Mouse (Mus musculus): ENCODE data around the gene Chchd6. TPM values are rescaled to one million over a fixed set of nuclear protein-coding genes. Genes with fewer than 3 reads are reported as not detected.
A peak's percentile ranks its signal among the peaks of the same experiment; 100 is the strongest.

Gene Chchd6
- polyA plus RNA-seq, 1 experiment from 2014 or later, result 57.2 TPM

DNA sequence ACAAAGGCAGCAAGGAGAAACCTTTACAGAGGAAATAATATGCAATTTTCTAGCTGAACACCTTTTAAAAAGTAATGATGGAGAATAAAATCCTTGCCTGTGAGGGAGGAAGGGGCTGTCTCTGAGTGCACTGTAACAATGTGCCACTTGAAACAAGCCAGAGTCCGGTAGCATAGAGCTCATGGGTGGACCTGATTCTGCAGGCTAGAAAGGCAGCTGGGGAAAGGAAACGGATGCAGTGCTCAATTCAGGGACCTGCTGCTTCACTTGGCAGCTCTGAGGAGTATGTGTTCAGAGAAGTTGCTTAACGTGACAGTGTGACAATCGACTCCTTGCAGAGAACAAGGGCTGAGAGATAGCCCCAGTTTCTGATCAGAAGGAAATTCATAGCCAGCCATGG, 109.4 kb downstream of the Chchd6 start:
- no peaks in the 10 kb centered on the region for H3K27me3 ChIP-seq (ENCODE audit: insufficient read depth, low read length)
- H3K9me3 ChIP-seq (replicated peaks; ENCODE audit: low read length), result no peaks in the 10 kb centered on the region
- DNase-seq (ENCODE audit: low spot score) (no peak), ATAC-seq (replicated peaks; ENCODE audit: low FRiP score, low read depth) (no peak)
- TF ChIP-seq CTCF (IDR thresholded peaks at IDR 0.05; ENCODE audit: low read depth), result no peak
- H3K9ac ChIP-seq (ENCODE audit: low read depth, low read length), result no peak overlapping the region
- no peak overlapping the region for H3K27ac ChIP-seq
- no peak overlapping the region for H3K4me3 ChIP-seq (replicated peaks; ENCODE audit: low read depth, low read length)
- H3K4me1 ChIP-seq (replicated peaks; ENCODE audit: insufficient read depth, low read length), result no peaks in the 10 kb centered on the region
- no peak overlapping the region for H3K4me2 ChIP-seq (ENCODE audit: low read length)
- WGBS, result 52% methylated on average over 4 of the region's 4 CpGs
- H3K36me3 ChIP-seq (ENCODE audit: insufficient read depth, low read length), result no peaks in the 10 kb centered on the region

GRCm38 (mm10) chr6:89481192-89481591, 114.3 kb downstream of the Chchd6 start:
- Histone ChIP-seq H3K9me3 (replicated peaks; ENCODE audit: low read length) (no peaks in the 10 kb centered on the region), H3K4me2 (ENCODE audit: low read length) (no peak overlapping the region), H3K27ac (no peak overlapping the region), H3K27me3 (ENCODE audit: insufficient read depth, low read length) (no peaks in the 10 kb centered on the region), H3K4me1 (replicated peaks; ENCODE audit: insufficient read depth, low read length) (no peaks in the 10 kb centered on the region), H3K36me3 (ENCODE audit: insufficient read depth, low read length) (no peaks in the 10 kb centered on the region), H3K4me3 (replicated peaks; ENCODE audit: low read depth, low read length) (no peak overlapping the region), H3K9ac (ENCODE audit: low read depth, low read length) (no peak overlapping the region)
- 87% methylated on average over 4 of the region's 4 CpGs for WGBS
- TF ChIP-seq CTCF (IDR thresholded peaks at IDR 0.05; ENCODE audit: low read depth), result no peak
- no peak for ATAC-seq (replicated peaks; ENCODE audit: low FRiP score, low read depth)
- DNase-seq (ENCODE audit: low spot score), result no peak

GRCm38 (mm10) chr6:89467908-89468307, 127.5 kb downstream of the Chchd6 start:
- Histone ChIP-seq H3K27ac (no peak overlapping the region), H3K4me1 (replicated peaks; ENCODE audit: insufficient read depth, low read length) (no peaks in the 10 kb centered on the region), H3K9ac (ENCODE audit: low read depth, low read length) (no peak overlapping the region), H3K4me3 (replicated peaks; ENCODE audit: low read depth, low read length) (no peak overlapping the region), H3K36me3 (ENCODE audit: insufficient read depth, low read length) (no peaks in the 10 kb centered on the region), H3K27me3 (ENCODE audit: insufficient read depth, low read length) (no peaks in the 10 kb centered on the region), H3K9me3 (replicated peaks; ENCODE audit: low read length) (no peaks in the 10 kb centered on the region), H3K4me2 (ENCODE audit: low read length) (no peak overlapping the region)
- TF ChIP-seq CTCF (IDR thresholded peaks at IDR 0.05; ENCODE audit: low read depth), result no peak
- no peak for DNase-seq (ENCODE audit: low spot score)
- no peak for ATAC-seq (replicated peaks; ENCODE audit: low FRiP score, low read depth)

- Histone ChIP-seq H3K9ac (ENCODE audit: low read depth, low read length) (no peak overlapping the region), H3K36me3 (ENCODE audit: insufficient read depth, low read length) (no peaks in the 10 kb centered on the region), H3K4me2 (ENCODE audit: low read length) (no peak overlapping the region), H3K27ac (no peak overlapping the region), H3K9me3 (replicated peaks; ENCODE audit: low read length) (no peaks in the 10 kb centered on the region), H3K4me3 (replicated peaks; ENCODE audit: low read depth, low read length) (no peak overlapping the region), H3K4me1 (replicated peaks; ENCODE audit: insufficient read depth, low read length) (no peaks in the 10 kb centered on the region), H3K27me3 (ENCODE audit: insufficient read depth, low read length) (no peaks in the 10 kb centered on the region)
- no peak for ATAC-seq (replicated peaks; ENCODE audit: low FRiP score, low read depth)
- WGBS, result 81% methylated on average over 9 of the region's 9 CpGs
- no peak for DNase-seq (ENCODE audit: low spot score)
- TF ChIP-seq CTCF (IDR thresholded peaks at IDR 0.05; ENCODE audit: low read depth), result no peak
Measured at GRCm38 (mm10) chr6:89467290-89467689, 128.2 kb downstream of the Chchd6 start.

GRCm38 (mm10) chr6:89466875-89467274, 128.6 kb downstream of the Chchd6 start:
- DNase-seq (ENCODE audit: low spot score), result peak; percentile 49

DNA sequence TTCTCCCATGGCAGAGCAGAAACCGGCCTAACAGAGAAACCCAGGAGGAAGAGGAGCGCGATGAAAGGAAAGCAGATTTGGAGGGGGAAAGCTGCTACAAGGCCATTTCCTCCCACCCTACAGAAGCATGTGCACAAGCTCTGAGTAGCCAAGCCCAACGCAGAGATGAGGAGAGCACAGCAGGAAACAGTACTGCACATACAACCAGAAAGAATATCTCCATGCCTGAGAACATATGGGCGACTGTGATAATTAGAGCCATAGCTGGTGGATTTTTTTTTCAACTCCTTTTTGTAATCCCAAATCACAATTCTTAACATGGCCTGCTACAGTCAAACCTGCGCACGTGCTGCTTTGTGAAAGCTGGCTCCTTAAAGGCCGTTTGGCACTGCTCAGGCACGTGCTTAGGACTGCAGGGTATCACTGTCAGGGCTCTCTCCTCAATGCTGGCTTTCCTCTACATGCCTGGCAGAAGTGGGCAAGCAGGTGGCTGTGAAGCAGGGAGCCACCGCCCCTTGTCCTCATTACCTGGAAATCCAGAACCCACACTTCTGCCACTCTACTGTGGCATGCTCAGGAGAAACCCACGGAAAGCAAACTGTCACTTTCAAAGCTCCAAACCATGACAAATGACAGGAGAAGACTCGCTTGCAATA, 129.3 kb downstream of the Chchd6 start:
- H3K27ac ChIP-seq, result no peak overlapping the region
- H3K36me3 ChIP-seq (ENCODE audit: insufficient read depth, low read length), result no peaks in the 10 kb centered on the region
- no peaks in the 10 kb centered on the region for H3K9me3 ChIP-seq (replicated peaks; ENCODE audit: low read length)
- TF ChIP-seq CTCF (IDR thresholded peaks at IDR 0.05; ENCODE audit: low read depth), result no peak
- ATAC-seq (replicated peaks; ENCODE audit: low FRiP score, low read depth) (no peak), DNase-seq (ENCODE audit: low spot score) (no peak)
- no peak overlapping the region for H3K4me2 ChIP-seq (ENCODE audit: low read length)
- no peak overlapping the region for H3K9ac ChIP-seq (ENCODE audit: low read depth, low read length)
- no peaks in the 10 kb centered on the region for H3K4me1 ChIP-seq (replicated peaks; ENCODE audit: insufficient read depth, low read length)
- H3K27me3 ChIP-seq (ENCODE audit: insufficient read depth, low read length), result no peaks in the 10 kb centered on the region
- no peak overlapping the region for H3K4me3 ChIP-seq (replicated peaks; ENCODE audit: low read depth, low read length)
- 78% methylated on average over 12 of the region's 12 CpGs for WGBS

More at GRCm38 (mm10) chr6:89466875-89467274, 128.6 kb downstream of the Chchd6 start:
- TF ChIP-seq CTCF (IDR thresholded peaks at IDR 0.05; ENCODE audit: low read depth), result peak; percentile 52
- no peak overlapping the region for H3K9ac ChIP-seq (ENCODE audit: low read depth, low read length)
- ATAC-seq (replicated peaks; ENCODE audit: low FRiP score, low read depth), result no peak
- H3K4me3 ChIP-seq (replicated peaks; ENCODE audit: low read depth, low read length), result no peak overlapping the region
- no peaks in the 10 kb centered on the region for H3K4me1 ChIP-seq (replicated peaks; ENCODE audit: insufficient read depth, low read length)
- WGBS, result 74% methylated on average over 3 of the region's 3 CpGs
- H3K4me2 ChIP-seq (ENCODE audit: low read length), result no peak overlapping the region
- no peaks in the 10 kb centered on the region for H3K36me3 ChIP-seq (ENCODE audit: insufficient read depth, low read length)
- H3K27me3 ChIP-seq (ENCODE audit: insufficient read depth, low read length), result no peaks in the 10 kb centered on the region
- H3K27ac ChIP-seq, result no peak overlapping the region
- no peaks in the 10 kb centered on the region for H3K9me3 ChIP-seq (replicated peaks; ENCODE audit: low read length)

All from kidney, postnatal 0 days (tissue).